Mouse (Mus musculus) thymus, postnatal 10 days (tissue): ENCODE data around the gene Akap11.
"Not testable (repeated sequence)": the region's sequence is repeated elsewhere in the genome, so short reads cannot be mapped to it uniquely, and the experiment has no call there.

Source experiments
- DNase-seq, 2 experiments: peaks; one replicate each; pipeline ENCODE4 v3.0.0; 2021; ENCODE audit warnings: low spot score in 2 of 2

The Akap11 gene

GRCm38 (mm10) chr14:78536281-78537165 lies at the start of gene Akap11:
Akap11 (minus strand) TSS chr14:78536808.
- DNase-seq = peak; percentile 90 to 93

- DNase-seq = no peak
Measured at GRCm38 (mm10) chr14:78584222-78584621, 47.6 kb upstream of the Akap11 start.

DNA sequence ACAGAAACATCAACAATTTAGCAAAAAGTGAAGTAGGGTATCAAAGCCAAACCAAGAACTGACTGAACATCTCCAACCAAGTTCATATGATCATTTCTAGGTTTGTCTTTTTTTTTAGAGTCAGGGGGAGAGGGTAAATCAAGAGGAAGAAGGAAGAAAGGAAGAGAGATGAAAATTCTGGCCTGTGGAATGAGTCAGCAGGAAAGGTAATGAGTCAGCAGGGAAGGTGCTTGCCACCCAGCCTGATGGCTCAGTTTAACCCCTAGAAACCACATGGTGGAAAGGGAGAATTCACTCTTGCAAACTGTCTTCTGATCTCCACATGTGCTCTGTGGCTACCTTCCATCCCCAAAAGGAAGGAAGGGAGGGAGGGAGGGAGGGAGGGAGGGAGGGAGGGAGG lies 46.6 kb upstream of the Akap11 start:
- DNase-seq = no peak

- DNase-seq = peak; percentile 4 to 25
Measured at GRCm38 (mm10) chr14:78575899-78576298, 39.3 kb upstream of the Akap11 start.

DNA sequence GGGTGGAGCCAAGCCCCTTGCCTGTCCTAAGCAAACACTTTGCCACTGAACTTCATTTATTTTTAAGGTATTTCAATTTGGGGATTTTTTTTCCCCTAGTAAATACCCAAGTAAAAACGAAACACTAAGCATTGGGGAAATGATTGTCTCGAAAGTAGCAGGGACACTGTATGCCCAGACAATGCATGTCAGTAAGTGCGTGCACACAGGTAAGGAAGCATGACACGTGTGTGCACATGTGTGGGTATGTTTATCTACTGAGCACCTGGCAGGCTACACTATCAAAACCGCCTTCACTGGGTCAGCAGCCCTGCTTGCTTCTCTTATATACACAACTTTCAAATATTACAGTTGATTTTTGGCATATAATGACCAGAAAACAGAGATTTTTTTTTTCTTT lies 31.8 kb upstream of the Akap11 start:
- no peak for DNase-seq

DNA sequence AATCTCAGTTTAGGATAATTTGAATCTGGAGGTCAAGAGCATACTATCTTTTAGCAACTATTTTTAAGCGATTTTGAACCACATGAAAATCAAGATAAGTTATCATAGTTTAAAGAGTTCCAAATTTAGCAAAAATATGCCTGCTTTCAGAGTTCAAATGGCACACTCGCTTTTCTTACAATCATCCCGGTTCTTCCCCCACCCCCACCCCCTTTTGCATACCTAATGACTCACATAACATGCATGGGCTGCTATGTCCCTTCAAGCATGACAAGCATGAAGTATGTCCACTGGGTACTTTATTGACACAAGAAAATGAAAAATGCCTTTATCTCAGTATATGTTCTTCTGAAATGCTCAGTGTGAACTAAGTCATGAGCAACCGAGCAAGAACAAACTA lies 29.8 kb upstream of the Akap11 start:
- no peak for DNase-seq

DNA sequence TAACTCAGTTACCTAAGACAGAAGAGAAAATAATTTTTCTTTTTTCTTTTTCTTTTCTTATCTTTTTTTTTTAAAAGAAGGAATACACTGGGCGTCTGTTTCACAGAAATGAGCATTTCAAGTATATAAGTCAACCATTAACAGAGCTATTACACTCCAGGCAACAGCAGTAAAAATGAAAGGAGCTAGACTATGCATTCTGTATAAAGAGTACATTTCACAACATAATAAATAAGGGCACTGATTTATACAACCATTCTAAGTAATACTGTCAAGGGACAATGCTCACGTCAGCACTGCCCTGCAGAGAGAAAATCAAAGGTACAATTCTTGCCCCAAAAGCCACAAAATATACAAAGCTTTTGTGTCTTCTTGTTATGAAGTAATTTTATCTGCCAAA lies 27.7 kb upstream of the Akap11 start:
- DNase-seq = no peak

DNA sequence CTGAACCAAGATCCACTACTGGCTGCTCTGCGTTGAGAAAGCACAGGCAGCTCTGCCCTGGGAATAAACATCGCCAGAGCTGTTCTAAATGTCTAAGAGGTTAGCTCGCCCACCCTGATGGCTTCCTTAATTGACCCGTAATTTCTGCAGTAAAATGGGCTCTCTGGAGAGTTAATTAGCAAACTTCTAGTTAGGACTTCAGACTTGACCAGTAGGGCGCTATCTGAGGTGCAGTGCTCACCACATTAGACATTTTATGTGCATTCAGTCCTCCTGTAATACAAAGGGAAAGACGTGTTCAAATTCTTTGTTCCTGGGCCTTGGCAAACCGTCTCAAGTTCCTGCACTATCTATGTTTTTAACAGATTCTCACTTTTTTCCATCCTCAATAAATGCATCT lies 26.6 kb upstream of the Akap11 start:
- no peak for DNase-seq

GRCm38 (mm10) chr14:78562121-78562520 lies 25.5 kb upstream of the Akap11 start:
- no peak for DNase-seq

DNA sequence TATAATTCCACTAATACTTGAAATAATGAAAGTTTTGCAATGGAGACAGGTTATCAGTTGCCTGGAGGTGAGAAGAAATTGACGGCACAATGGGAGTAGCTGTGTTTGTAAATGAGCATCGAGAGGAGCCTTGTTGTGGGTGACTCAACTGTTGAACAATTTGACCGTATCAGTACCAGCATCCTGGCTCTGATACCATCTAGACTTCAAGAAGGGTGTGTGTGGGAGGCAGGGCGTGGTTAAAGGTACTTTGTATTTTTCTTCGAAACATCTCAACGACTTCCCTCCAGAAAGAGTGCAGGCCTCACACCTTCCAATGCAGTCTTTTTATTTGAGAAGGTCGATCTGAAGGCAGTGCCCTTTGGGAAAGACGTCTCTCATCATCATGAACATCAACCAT lies 22.4 kb upstream of the Akap11 start:
- peak in 1 of 2 experiments; percentile 8 for DNase-seq

DNA sequence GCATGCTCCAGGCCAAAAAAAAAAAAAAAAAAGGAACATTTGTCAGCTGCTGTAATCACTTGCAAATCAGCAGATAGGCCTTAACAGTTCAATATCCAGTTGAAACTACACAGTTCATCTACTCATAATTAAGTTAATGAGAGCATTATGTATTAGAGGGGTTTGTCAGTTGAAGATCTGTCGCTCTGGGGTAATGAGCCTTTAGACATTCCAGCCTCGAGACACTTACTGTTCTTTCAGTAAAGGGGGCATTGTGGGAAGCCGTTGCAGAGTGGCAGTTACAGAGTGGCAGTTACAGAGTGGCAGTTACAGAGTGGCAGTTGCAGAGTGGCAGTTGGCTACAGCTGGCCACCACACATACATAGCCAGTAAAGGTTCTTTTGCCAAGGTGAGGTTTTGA lies 18.2 kb upstream of the Akap11 start:
- not testable (repeated sequence) for DNase-seq

DNA sequence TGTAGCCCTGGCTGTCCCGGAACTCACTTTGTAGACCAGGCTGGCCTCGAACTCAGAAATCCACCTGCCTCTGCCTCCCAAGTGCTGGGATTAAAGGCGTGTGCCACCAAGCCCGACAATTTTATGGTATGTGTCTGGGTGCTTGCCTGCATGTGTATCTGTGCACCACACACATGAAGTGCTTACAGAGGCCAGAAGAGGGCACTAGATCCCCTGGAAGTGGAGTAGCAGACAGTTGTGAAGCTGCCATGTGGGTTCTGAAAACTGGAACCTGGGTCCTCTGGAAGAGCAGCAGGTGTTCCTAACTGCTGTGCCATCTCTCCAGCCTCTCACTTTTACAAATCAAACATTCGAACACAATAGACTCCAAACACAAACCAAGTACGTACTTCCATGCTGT lies 17.1 kb upstream of the Akap11 start:
- DNase-seq = no peak

- no peak for DNase-seq
Measured at GRCm38 (mm10) chr14:78548807-78549206, 12.2 kb upstream of the Akap11 start.

DNA sequence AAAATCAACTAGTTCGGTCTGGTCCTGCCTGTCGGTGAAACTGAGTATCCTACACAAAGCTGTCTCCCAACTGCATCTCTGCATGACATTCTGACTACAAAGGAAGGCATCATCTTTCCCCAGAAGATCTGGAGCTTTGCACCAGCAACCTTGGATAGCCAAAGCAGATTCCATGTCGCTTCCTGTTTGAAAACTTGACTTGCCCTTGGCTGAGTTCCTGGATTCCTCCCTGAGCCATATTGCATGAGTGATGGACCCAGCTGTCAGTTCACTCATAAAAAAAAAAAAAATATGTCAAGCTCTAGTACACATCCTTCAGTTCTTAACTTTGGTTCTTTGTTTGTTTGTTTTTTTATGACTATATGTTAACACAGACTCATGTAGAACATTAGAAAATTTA lies 4.7 kb upstream of the Akap11 start:
- DNase-seq = no peak

DNA sequence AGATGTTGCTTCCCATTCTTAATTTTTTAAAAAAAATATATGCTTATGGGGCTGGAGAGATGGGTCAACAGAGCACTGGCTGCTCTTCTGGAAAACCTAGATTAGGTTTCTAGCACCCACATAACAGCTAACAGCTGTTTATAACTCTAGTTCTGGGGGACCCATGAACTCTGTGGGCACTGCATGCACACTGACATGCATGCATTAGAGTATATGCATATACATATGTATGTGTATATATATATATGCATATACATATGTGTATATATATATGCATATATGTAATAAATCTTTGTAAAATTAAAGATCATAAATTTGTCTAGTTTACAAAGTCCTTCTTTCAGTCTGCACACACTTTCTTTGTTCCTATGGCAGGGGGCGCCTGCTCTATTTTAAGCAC lies 3.2 kb upstream of the Akap11 start:
- DNase-seq = no peak

GRCm38 (mm10) chr14:78538572-78539320 lies 2.1 kb upstream of the Akap11 start:
- no peak for DNase-seq

- no peak for DNase-seq
Measured at GRCm38 (mm10) chr14:78537551-78537950, 943 bp upstream of the Akap11 start.

DNA sequence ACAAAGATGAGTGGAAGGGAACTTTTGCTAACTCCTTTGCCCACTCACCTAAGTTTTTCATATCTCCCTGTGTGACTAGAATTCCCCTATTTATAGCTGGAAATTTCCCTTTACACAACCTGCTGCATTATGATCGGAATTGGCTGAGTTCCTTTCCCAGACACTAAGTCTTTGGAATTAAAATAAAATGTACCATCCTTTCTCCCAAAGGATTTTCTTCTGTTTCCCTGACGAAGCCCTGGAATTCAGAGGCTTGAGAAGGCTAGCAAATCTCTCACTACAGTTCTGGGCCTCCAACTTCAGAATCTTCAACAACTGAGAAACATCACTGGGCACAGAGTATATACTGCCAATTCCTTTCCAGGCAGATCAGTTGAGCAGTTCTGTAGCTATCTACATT lies 1.2 kb downstream of the Akap11 start:
- no peak for DNase-seq

- no peak for DNase-seq
Measured at GRCm38 (mm10) chr14:78534651-78535050, 2.0 kb downstream of the Akap11 start.

- no peak for DNase-seq
Measured at GRCm38 (mm10) chr14:78533701-78534100, 2.9 kb downstream of the Akap11 start.

DNA sequence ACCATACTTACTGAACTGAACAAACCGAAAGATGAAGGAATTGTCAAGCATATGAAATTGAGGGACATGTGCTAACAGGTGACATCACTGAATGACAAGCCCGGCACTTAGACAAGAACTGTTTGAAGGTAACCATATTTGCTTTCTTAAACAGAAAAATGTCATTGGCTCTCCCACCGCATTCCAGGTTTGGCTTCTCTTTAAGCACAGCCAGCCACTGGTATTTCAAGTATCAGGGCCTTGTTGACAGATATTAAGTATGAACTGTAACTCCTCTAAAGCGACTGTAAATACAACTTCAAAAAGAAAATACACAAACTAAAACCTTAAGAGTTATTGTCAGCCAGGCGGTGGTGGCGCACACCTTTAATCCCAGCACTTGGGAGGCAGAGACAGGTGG lies 4.3 kb downstream of the Akap11 start:
- no peak for DNase-seq

DNA sequence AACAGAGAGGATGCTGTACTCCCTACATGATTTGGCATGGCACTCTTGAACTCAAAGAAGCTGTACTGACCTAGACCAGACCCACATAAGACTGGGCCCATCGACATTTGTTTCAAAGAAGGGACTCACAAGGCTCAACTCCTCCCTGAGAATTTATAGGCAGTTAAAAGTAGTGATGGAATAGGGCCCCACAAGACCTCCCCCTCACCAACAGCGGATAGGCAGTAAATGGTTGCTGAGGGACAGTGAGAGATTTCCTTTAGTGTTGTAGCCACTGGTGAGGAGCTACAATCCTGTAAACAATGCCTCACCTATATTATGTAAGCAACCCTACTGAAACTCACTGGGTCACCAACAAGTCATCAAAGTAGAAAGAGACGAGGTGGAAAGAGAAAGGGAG lies 6.4 kb downstream of the Akap11 start:
- DNase-seq = no peak
